Mouse (Mus musculus): ENCODE results near the gene Tns2. TPM values are rescaled to one million over a fixed set of nuclear protein-coding genes. Genes with fewer than 3 reads are reported as not detected.

Gene Tns2
- polyA plus RNA-seq, 1 experiment from 2014 or later = 13.3 TPM

DNA sequence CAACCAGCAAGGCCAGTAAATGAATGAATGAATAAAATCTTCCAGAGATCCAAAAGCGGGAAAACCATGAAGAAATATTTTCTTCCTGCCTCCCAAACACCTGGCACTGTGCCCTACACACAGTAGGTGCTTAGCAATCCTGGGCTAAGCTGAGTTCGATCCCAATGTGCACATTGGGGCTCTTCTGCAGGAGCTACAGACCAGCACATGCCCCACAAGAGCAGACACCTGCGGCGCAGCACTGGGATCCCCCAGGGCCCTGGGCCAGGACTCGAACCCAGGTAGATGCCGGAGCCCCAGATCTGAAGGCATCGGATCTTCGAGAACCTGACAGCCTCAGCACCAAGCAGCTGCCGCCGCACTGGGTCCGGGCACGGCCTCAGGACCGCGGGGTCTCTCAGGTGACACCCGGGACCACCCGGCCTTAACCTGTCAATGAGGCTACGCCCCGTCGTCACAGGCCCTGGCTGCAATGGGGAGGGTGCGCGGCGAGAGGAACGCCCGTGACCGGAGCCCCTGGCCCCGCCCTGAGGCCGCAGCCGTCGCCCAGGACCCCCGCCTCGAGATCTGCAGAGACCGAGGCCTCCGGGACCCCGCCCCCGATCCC lies 35.4 kb downstream of the Tns2 start:
- H3K4me1 ChIP-seq = peaks cover 17% of the 10 kb centered on the region

GRCm38 (mm10) chr15:102136129-102136758 lies 36.0 kb downstream of the Tns2 start, which contains the start of gene Spryd3:
Spryd3 (minus strand) TSS chr15:102136234.
- peak within 1 kb of the TSS; percentile 72 for H3K4me2 ChIP-seq (replicated peaks)
- peak within 1 kb of the TSS; percentile 87 for H3K9ac ChIP-seq (replicated peaks)
- H3K27me3 ChIP-seq = no peaks in the 10 kb centered on the region
- H3K36me3 ChIP-seq = peaks cover 21% of the 10 kb centered on the region
- peak within 1 kb of the TSS; percentile 84 for H3K27ac ChIP-seq (replicated peaks)
- ATAC-seq (ENCODE audit: low FRiP score, low read depth) = peak; percentile 100
- under 1% methylated on average over 50 of the region's 50 CpGs for WGBS
- no peaks in the 10 kb centered on the region for H3K9me3 ChIP-seq
- peaks cover 17% of the 10 kb centered on the region for H3K4me1 ChIP-seq
- H3K4me3 ChIP-seq = peak within 1 kb of the TSS; percentile 86

More for the DNA sequence above, 35.4 kb downstream of the Tns2 start:
- Histone ChIP-seq H3K9me3 (no peaks in the 10 kb centered on the region), H3K27me3 (no peaks in the 10 kb centered on the region), H3K4me2 (replicated peaks) (peak overlapping the region; percentile 72), H3K9ac (replicated peaks) (peak overlapping the region; percentile 87), H3K36me3 (peaks cover 27% of the 10 kb centered on the region), H3K27ac (replicated peaks) (peak overlapping the region; percentile 84), H3K4me3 (peak overlapping the region; percentile 86)
- peak; percentile 84 for ATAC-seq (ENCODE audit: low FRiP score, low read depth)
- 5% methylated on average over 26 of the region's 35 CpGs for WGBS

DNA sequence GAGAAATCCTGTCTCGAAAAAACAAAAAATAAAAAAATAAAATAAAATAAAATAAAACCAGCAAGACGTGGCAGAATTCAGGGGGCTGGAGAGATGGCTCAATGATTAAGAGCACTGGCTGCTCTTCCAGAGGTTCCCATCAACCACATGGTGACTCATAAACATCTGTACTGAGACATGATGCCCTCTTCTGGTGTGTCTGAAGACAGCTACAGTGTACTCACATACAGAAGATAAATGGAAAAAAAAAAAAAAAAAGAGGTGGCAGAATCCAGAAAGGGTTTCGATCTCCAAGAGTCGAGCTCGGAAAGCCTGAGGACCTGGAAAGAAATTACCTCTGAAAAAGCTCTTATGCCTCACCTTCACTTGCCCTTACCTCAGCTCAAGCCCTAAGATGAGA lies 40.9 kb downstream of the Tns2 start:
- Histone ChIP-seq H3K4me3 (no peak overlapping the region), H3K27ac (replicated peaks) (no peak overlapping the region), H3K27me3 (peaks cover 46% of the 10 kb centered on the region), H3K4me2 (replicated peaks) (no peak overlapping the region), H3K36me3 (no peaks in the 10 kb centered on the region), H3K9ac (replicated peaks) (no peak overlapping the region), H3K4me1 (peaks cover 17% of the 10 kb centered on the region), H3K9me3 (no peaks in the 10 kb centered on the region)
- 85% methylated on average over 5 of the region's 5 CpGs for WGBS
- no peak for ATAC-seq (ENCODE audit: low FRiP score, low read depth)

- H3K9ac ChIP-seq (replicated peaks) = no peak overlapping the region
- peaks cover 9% of the 10 kb centered on the region for H3K4me1 ChIP-seq
- no peak for ATAC-seq (ENCODE audit: low FRiP score, low read depth)
- no peak overlapping the region for H3K4me3 ChIP-seq
- H3K9me3 ChIP-seq = no peaks in the 10 kb centered on the region
- WGBS = 55% methylated on average over 23 of the region's 23 CpGs
- peaks cover 47% of the 10 kb centered on the region for H3K27me3 ChIP-seq
- no peak overlapping the region for H3K27ac ChIP-seq (replicated peaks)
- no peak overlapping the region for H3K4me2 ChIP-seq (replicated peaks)
- H3K36me3 ChIP-seq = no peaks in the 10 kb centered on the region
These were observed 43.0 kb downstream of the Tns2 start for GRCm38 (mm10) chr15:102142914-102143912.

- H3K9me3 ChIP-seq = no peaks in the 10 kb centered on the region
- H3K4me3 ChIP-seq = peak within 1 kb of the TSS; percentile 28
- ATAC-seq (ENCODE audit: low FRiP score, low read depth) = no peak
- H3K4me1 ChIP-seq = peaks cover 9% of the 10 kb centered on the region
- H3K36me3 ChIP-seq = no peaks in the 10 kb centered on the region
- peak within 1 kb of the TSS; percentile 39 for H3K4me2 ChIP-seq (replicated peaks)
- WGBS = 3% methylated on average over 22 of the region's 22 CpGs
- H3K27me3 ChIP-seq = peaks cover 47% of the 10 kb centered on the region
- H3K9ac ChIP-seq (replicated peaks) = peak within 1 kb of the TSS; percentile 37
- no peak within 1 kb of the TSS for H3K27ac ChIP-seq (replicated peaks)
These were observed 44.1 kb downstream of the Tns2 start, which contains the start of gene Igfbp6 for GRCm38 (mm10) chr15:102144274-102144711. Igfbp6 (plus strand) TSS chr15:102144362.

- H3K9me3 ChIP-seq = no peaks in the 10 kb centered on the region
- H3K9ac ChIP-seq (replicated peaks) = peak overlapping the region; percentile 37
- ATAC-seq (ENCODE audit: low FRiP score, low read depth) = no peak
- peaks cover 47% of the 10 kb centered on the region for H3K27me3 ChIP-seq
- H3K4me3 ChIP-seq = peak overlapping the region; percentile 28
- no peaks in the 10 kb centered on the region for H3K36me3 ChIP-seq
- 14% methylated on average over 19 of the region's 19 CpGs for WGBS
- H3K27ac ChIP-seq (replicated peaks) = no peak overlapping the region
- H3K4me1 ChIP-seq = peaks cover 11% of the 10 kb centered on the region
- H3K4me2 ChIP-seq (replicated peaks) = peak overlapping the region; percentile 39
These were observed 44.5 kb downstream of the Tns2 start for GRCm38 (mm10) chr15:102144726-102145125.

DNA sequence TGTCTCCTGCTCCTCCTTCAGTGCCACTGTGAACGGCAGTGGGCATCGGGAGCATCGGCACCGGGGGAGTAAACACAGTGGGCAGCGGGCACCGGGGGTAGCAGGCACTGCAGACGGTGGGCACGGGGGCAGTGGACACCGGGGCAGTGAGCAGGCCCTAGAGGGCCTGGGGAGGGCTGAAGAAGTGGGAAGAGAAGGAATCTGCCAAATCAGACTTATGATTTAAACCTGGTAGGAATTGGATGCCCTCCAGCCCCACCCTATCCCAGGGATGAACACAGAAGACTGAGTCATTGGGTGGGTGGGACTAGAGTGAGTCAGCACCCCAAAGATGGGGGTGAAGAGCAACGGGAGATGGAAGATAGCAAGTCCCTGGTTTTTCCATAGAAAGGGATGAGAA lies 45.1 kb downstream of the Tns2 start:
- ATAC-seq (ENCODE audit: low FRiP score, low read depth) = no peak
- no peak overlapping the region for H3K9ac ChIP-seq (replicated peaks)

GRCm38 (mm10) chr15:102146089-102146488 lies 45.9 kb downstream of the Tns2 start:
- ATAC-seq (ENCODE audit: low FRiP score, low read depth) = no peak
- H3K4me2 ChIP-seq (replicated peaks) = no peak overlapping the region
- no peak overlapping the region for H3K27ac ChIP-seq (replicated peaks)
- no peak overlapping the region for H3K4me3 ChIP-seq
- no peaks in the 10 kb centered on the region for H3K36me3 ChIP-seq
- WGBS = 88% methylated on average over 5 of the region's 5 CpGs
- H3K9me3 ChIP-seq = no peaks in the 10 kb centered on the region
- peaks cover 47% of the 10 kb centered on the region for H3K27me3 ChIP-seq
- no peak overlapping the region for H3K9ac ChIP-seq (replicated peaks)
- peaks cover 11% of the 10 kb centered on the region for H3K4me1 ChIP-seq

More for the DNA sequence above, 45.1 kb downstream of the Tns2 start:
- Histone ChIP-seq H3K27ac (replicated peaks) (no peak overlapping the region), H3K4me1 (peaks cover 11% of the 10 kb centered on the region), H3K4me3 (no peak overlapping the region), H3K36me3 (no peaks in the 10 kb centered on the region), H3K9me3 (no peaks in the 10 kb centered on the region), H3K27me3 (peaks cover 47% of the 10 kb centered on the region), H3K4me2 (replicated peaks) (no peak overlapping the region)
- WGBS = 88% methylated on average over 10 of the region's 10 CpGs

GRCm38 (mm10) chr15:102146882-102147281 lies 46.7 kb downstream of the Tns2 start:
- ATAC-seq (ENCODE audit: low FRiP score, low read depth) = no peak
- H3K36me3 ChIP-seq = no peaks in the 10 kb centered on the region
- H3K27ac ChIP-seq (replicated peaks) = no peak overlapping the region
- H3K4me1 ChIP-seq = peaks cover 11% of the 10 kb centered on the region
- peaks cover 43% of the 10 kb centered on the region for H3K27me3 ChIP-seq
- no peak overlapping the region for H3K4me2 ChIP-seq (replicated peaks)
- H3K9me3 ChIP-seq = no peaks in the 10 kb centered on the region
- no peak overlapping the region for H3K9ac ChIP-seq (replicated peaks)
- H3K4me3 ChIP-seq = no peak overlapping the region
- WGBS = 16% methylated on average over 1 of the region's 1 CpGs

GRCm38 (mm10) chr15:102147674-102148402 lies 47.6 kb downstream of the Tns2 start:
- WGBS = 74% methylated on average over 16 of the region's 16 CpGs
- ATAC-seq (ENCODE audit: low FRiP score, low read depth) = no peak
- no peak overlapping the region for H3K9ac ChIP-seq (replicated peaks)
- H3K4me3 ChIP-seq = no peak overlapping the region
- no peaks in the 10 kb centered on the region for H3K36me3 ChIP-seq
- H3K9me3 ChIP-seq = no peaks in the 10 kb centered on the region
- H3K4me2 ChIP-seq (replicated peaks) = no peak overlapping the region
- peaks cover 11% of the 10 kb centered on the region for H3K4me1 ChIP-seq
- H3K27me3 ChIP-seq = peaks cover 34% of the 10 kb centered on the region
- H3K27ac ChIP-seq (replicated peaks) = no peak overlapping the region

GRCm38 (mm10) chr15:102149561-102149960 lies 49.3 kb downstream of the Tns2 start:
- peaks cover 17% of the 10 kb centered on the region for H3K27me3 ChIP-seq
- 62% methylated on average over 4 of the region's 4 CpGs for WGBS
- H3K27ac ChIP-seq (replicated peaks) = no peak overlapping the region
- no peak overlapping the region for H3K4me2 ChIP-seq (replicated peaks)
- no peak overlapping the region for H3K4me3 ChIP-seq
- H3K9me3 ChIP-seq = no peaks in the 10 kb centered on the region
- ATAC-seq (ENCODE audit: low FRiP score, low read depth) = no peak
- peaks cover 5% of the 10 kb centered on the region; the same call in 1 of the 2 replicates for H3K4me1 ChIP-seq
- no peaks in the 10 kb centered on the region for H3K36me3 ChIP-seq
- no peak overlapping the region for H3K9ac ChIP-seq (replicated peaks)

Data from midbrain, embryonic 12.5 days (tissue).